Comparison of ENCODE assay signal across 8 mouse cellular contexts in genomic region chr2:139590888-139591698, GRCm38 (mm10).
DNase-seq lines count a peak whose midpoint lies in the region; ATAC-seq lines count a peak whose summit lies in the region.

No protein-coding gene starts in this region.

- no peak overlapping the region for H3K4me3 ChIP-seq in heart, embryonic 11.5 days (ENCODE audit: low read depth, low read length)
- H3K4me3 ChIP-seq in limb, embryonic 13.5 days = no peak overlapping the region
- H3K4me3 ChIP-seq in neural tube, embryonic 13.5 days = no peak overlapping the region

- no peak overlapping the region for H3K4me2 ChIP-seq in heart, embryonic 11.5 days
- H3K4me2 ChIP-seq in limb, embryonic 13.5 days (replicated peaks) = no peak overlapping the region
- no peak overlapping the region for H3K4me2 ChIP-seq in neural tube, embryonic 13.5 days

- no peak overlapping the region for H3K9ac ChIP-seq in heart, embryonic 11.5 days (ENCODE audit: low read depth, low read length)
- H3K9ac ChIP-seq in limb, embryonic 13.5 days = no peak overlapping the region
- H3K9ac ChIP-seq in neural tube, embryonic 13.5 days = no peak overlapping the region

- H3K27ac ChIP-seq in heart, embryonic 11.5 days (ENCODE audit: low read depth, low read length) = no peak overlapping the region
- no peak overlapping the region for H3K27ac ChIP-seq in limb, embryonic 13.5 days
- no peak overlapping the region for H3K27ac ChIP-seq in neural tube, embryonic 13.5 days (replicated peaks)

- H3K9me3 ChIP-seq in heart, embryonic 11.5 days (replicated peaks; ENCODE audit: control insufficient read depth, low read length) = no peaks in the 10 kb centered on the region
- no peaks in the 10 kb centered on the region for H3K9me3 ChIP-seq in limb, embryonic 13.5 days
- no peaks in the 10 kb centered on the region for H3K9me3 ChIP-seq in neural tube, embryonic 13.5 days

- WGBS in heart, embryonic 11.5 days (ENCODE audit: insufficient replicate concordance) = 44% methylated on average over 10 of the region's 10 CpGs
- WGBS in limb, embryonic 13.5 days = 23% methylated on average over 10 of the region's 10 CpGs
- WGBS in neural tube, embryonic 13.5 days = 48% methylated on average over 10 of the region's 10 CpGs

- no peak for ATAC-seq in heart, embryonic 11.5 days (replicated peaks; ENCODE audit: insufficient number of reproducible peaks, low FRiP score, low TSS enrichment)
- peak; percentile 89 for ATAC-seq in activated CD4-positive, CD25-positive, alpha-beta regulatory T cell, adult 4 months
- peak; percentile 96 for ATAC-seq in granulocyte monocyte progenitor cell, adult 5-6 weeks (replicated peaks; ENCODE audit: poor library complexity, severe bottlenecking)
- ATAC-seq in limb, embryonic 13.5 days (ENCODE audit: low FRiP score, low read depth) = peak; percentile 70
- ATAC-seq in neural tube, embryonic 13.5 days (ENCODE audit: low read depth) = peak; percentile 84

- no peaks in the 10 kb centered on the region for H3K36me3 ChIP-seq in heart, embryonic 11.5 days (ENCODE audit: control insufficient read depth, insufficient read depth, low read length)
- H3K36me3 ChIP-seq in limb, embryonic 13.5 days = no peaks in the 10 kb centered on the region
- no peaks in the 10 kb centered on the region for H3K36me3 ChIP-seq in neural tube, embryonic 13.5 days

- no peaks in the 10 kb centered on the region for H3K27me3 ChIP-seq in heart, embryonic 11.5 days (ENCODE audit: control insufficient read depth, insufficient read depth, low read length)
- H3K27me3 ChIP-seq in limb, embryonic 13.5 days = no peaks in the 10 kb centered on the region
- H3K27me3 ChIP-seq in neural tube, embryonic 13.5 days = no peaks in the 10 kb centered on the region

- peak; percentile 48 for DNase-seq in heart, adult 8-10 months (ENCODE audit: low spot score)
- peak; percentile 53 for DNase-seq in CD4-positive helper T cell, adult 2 months (ENCODE audit: low read depth, low spot score)
- DNase-seq in testis, postnatal 14 days (ENCODE audit: low spot score) = no peak

- no peaks in the 10 kb centered on the region for H3K4me1 ChIP-seq in heart, embryonic 11.5 days (ENCODE audit: control insufficient read depth, insufficient read depth, low read length)
- H3K4me1 ChIP-seq in limb, embryonic 13.5 days = peaks cover 14% of the 10 kb centered on the region
- no peaks in the 10 kb centered on the region for H3K4me1 ChIP-seq in neural tube, embryonic 13.5 days (replicated peaks)
